Mouse (Mus musculus) bone marrow macrophage, adult 2 months (primary cell): ENCODE data around the gene Vps45.

Source experiments
- CTCF ChIP-seq: IDR thresholded peaks from 2 replicates; pipeline ENCODE4 v1.5.1; 2012; ENCODE audit warnings: low read depth, mild to moderate bottlenecking, low read length, moderate library complexity
- POLR2A ChIP-seq: IDR thresholded peaks from 2 replicates; pipeline ENCODE4 v1.6.1; 2012; ENCODE audit warnings: mild to moderate bottlenecking, low read depth, low read length, borderline replicate concordance

DNA sequence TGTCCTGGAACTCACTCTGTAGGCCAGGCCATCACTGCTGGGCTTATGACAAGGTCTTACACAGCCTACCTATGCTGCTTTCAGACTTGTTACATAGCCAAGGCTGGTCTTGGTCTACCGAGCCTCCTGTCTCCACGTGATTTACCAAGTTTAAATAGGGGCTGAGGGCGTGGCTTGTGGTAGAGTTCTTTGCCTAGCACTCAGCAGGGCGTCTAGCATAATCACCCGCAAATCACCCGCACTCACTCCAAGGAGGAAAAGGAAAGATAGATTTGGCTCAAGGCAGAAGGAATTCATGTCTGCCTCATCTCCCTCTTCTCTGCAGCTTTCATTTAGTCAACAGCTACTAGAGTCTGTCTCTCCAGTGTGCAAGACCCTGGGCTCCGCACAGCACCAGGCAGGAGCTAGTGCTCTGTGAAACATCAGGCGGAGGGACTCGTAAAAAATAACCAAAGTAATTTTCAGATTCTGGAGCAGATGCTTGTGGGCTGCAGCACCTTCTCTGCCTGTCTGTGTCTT lies 61.0 kb downstream of the Vps45 start:
- TF ChIP-seq POLR2A (no peak), CTCF (no peak)
